Mouse (Mus musculus) embryo, embryonic 10 days (tissue): ENCODE measurements at regions not wholly inside any gene's neighbourhood (a gene's known extent, or its start where the extent isn't known, plus 50 kb on each side); places are given as distances from the start of the nearest gene placed in this dataset.
"Not testable (repeated sequence)": the region's sequence is repeated elsewhere in the genome, so short reads cannot be mapped to it uniquely, and the experiment has no call there.

Experiments used
- DNase-seq: peaks from one replicate; pipeline ENCODE4 v3.0.0-alpha.2; 2015; ENCODE audit warnings: low spot score

DNA sequence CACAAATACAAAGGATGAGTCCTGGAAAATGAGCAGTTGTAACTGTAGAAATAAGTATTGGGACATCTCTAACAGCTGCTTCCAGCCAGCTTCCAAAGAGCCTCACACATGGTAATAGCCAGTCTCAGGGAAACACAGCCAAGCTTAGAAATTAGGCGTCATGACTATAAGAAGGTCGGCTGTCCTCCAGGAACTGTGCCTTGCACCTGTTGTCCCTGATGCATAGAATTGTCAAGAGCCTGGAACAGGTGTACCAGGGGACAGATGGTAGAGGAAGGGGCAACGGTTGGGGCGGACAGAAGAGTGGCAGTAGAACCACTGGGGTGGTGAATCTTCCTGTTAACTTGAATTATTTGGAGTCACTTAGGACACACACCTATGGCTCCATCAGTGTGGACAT is 162.1 kb downstream of the Trib2 start:
- DNase-seq = no peak

- DNase-seq = peak; percentile 44
These were observed 163.4 kb downstream of the Trib2 start for GRCm38 (mm10) chr12:15653357-15653763.

- DNase-seq = no peak
These were observed 165.4 kb downstream of the Trib2 start for GRCm38 (mm10) chr12:15651293-15651692.

GRCm38 (mm10) chr12:15649906-15650305 is 166.8 kb downstream of the Trib2 start:
- DNase-seq = no peak

DNA sequence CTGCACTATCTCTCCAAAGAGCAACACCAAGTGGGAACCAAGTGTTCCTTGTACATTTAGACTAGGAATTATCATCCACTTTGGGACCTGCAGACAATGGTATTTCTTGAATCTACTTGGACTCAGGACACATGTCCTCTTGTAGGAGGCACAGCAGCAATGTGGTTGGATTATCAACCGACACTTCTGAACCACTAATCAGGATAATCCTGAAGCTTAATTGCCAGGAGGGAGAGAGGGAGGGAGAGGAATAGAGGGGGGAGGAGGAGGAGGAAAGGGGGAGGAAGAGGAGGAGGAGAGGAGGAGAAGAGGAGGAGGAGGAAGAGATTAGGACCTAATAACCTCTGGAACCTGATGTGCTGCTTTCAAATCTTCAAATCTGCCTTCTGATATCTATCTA is 167.5 kb downstream of the Trib2 start:
- DNase-seq = no peak

DNA sequence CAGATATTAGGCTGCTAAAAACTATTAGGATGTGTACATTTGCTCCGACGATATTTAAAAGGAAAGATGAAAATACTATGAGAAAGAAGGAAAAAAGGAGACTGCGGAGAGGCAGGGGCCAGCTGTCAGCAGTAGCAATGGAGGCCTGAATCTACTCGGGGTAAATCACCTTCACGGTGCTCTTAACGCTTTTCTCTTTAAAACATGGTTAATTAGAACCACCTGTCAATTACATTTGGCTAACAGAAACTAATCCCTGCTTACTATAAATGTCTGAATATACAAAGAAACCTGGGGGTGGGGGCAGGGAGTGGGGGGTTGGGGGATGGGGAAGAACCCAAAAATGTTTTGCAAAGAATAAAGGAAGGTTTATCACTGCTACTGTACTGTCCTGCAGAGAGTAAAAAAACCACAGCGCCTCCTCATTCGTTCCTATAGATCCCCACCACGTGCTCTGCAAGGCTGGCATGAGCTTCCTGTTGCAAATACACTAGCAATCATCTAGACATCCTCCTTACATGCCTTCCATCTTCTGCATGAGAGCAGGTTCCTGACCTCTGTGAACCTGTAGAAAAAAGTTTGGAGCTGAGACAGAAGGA is 172.5 kb downstream of the Trib2 start:
- DNase-seq = no peak

- no peak for DNase-seq
These were observed 173.1 kb downstream of the Trib2 start for GRCm38 (mm10) chr12:15643669-15644068.

- DNase-seq = no peak
These were observed 176.4 kb downstream of the Trib2 start for GRCm38 (mm10) chr12:15640320-15640719.

- DNase-seq = no peak
These were observed 186.8 kb downstream of the Trib2 start for GRCm38 (mm10) chr12:15629971-15630370.

DNA sequence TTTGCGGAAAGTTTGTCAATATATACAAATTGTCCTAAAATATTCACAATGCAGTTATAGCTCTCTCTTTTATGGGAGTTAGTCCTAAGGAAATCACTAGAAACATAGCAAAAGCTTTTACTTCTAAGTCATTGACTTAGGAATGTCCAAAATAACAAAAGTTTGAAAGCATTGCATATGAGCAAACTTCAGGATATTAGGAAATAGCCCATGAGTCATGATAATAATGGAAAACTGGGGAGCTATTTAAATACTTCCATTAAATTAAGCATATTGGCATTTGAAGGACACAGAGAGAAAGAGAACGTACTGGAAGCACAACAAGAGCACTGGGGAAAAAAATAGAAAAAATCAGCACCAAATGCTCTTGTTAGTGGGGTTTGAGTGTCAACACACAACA is 197.2 kb downstream of the Trib2 start:
- DNase-seq = no peak

DNA sequence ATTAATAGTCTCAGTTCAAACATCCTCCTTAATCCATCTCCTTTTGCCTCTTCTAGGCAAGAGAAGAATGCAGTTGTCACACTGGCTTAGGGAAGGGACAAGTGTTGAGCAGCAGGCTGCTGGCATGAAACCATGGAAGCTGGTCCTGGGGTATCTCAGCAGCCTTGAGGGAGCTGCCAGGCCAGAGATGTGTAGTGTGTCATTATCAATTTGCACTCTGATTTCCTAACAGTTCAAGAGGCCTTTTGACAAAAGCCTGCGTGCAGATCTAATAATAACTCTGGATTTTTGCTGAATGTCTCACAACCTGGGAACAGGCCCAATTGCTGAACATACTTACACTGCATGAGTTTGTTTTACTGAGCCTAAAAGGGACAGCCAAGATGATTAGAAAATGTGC is 199.4 kb downstream of the Trib2 start:
- no peak for DNase-seq

DNA sequence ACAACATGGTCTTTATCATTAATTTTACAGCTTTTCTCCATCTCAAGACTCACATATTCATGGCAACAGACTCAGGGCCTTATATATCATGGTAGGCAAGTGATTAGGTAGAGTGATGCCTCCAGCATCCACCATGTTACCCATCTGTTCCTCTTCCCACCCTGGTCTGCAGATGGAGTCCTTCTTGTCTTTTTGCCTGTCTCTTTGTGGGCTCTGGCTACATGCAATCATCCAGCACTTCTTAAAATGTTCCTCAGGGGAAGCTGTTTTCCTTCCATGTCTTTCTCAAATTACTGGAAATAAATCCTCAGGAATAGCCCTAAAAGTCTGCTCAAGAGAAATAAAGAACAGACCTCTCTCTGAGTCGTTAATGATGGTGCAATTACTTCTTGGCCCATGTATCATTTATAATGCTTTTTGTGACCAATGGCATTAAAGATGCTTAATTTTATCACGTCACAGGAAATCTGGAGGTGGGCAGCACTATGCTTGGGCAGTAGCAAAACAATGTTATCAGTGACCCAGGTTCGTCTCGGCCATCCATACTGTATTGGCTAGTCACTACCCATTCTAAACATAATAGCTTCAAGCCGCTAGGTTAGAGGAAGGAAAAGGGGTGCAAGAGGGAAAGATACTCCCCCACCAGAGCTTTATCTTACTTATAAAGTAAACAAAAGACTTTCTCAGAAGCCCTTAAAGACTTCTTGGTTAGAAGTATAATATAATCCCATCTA is 204.7 kb downstream of the Trib2 start:
- no peak for DNase-seq

GRCm38 (mm10) chr12:15607091-15607490 is 209.6 kb downstream of the Trib2 start:
- no peak for DNase-seq

GRCm38 (mm10) chr12:15606095-15606494 is 210.6 kb downstream of the Trib2 start:
- peak; percentile 18 for DNase-seq

- no peak for DNase-seq
These were observed 212.1 kb downstream of the Trib2 start for GRCm38 (mm10) chr12:15604630-15605029.

DNA sequence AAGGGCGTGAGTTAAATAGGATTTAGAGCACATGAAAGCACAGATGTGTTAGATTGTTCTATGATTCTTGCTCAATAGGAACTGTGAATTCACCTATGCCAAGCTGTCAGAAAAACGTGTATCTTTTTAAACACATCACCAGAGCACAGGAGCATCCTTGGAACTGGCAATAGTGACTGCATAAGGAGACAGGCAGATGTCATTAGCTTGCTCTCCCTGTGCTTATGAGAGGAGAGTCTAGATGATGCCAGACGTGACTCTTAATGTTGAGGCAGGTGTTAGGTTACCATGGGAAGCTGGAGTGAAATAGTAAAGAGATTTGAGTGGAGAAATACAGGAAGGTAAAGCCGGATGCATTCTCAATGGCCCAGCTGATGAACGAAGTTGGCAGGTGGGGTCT is 212.8 kb downstream of the Trib2 start:
- DNase-seq = no peak

DNA sequence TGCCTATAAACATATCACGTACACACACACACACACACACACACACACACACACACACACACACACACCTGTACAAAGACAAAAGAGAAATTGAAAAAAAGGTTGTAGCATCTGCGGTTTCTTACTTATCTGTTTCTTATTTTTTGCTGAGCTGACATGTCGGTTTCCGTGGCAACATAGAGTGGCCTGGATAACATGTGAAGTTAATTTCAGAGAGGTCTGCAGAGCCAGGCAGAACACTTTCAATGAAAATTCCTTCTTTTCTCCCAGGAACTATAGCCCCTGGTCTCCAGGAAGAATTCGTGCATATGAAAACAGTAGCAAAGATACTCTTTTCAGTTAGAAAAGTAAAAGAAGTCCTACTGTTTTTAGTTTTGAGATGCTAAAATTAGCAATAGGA is 213.4 kb downstream of the Trib2 start:
- peak; percentile 69 for DNase-seq

DNA sequence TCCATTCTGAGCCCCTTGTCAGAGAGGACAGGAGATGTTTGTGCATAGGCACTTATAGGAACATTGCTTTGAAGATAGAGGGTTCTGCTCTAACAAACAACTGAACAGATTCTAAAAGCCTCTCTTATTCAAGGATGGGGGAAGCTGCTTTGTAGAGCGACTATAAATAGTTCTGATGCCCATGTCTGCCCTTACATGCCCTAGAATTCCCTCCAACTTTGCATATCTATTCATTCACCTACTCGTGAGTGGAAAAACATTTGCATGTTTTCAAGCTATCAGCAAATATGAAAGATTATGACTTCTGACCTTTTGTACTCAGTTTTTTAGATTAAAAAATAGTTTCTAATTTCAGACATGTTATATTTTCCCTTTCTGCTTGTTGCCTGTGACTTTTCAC is 222.0 kb downstream of the Trib2 start:
- DNase-seq = no peak

DNA sequence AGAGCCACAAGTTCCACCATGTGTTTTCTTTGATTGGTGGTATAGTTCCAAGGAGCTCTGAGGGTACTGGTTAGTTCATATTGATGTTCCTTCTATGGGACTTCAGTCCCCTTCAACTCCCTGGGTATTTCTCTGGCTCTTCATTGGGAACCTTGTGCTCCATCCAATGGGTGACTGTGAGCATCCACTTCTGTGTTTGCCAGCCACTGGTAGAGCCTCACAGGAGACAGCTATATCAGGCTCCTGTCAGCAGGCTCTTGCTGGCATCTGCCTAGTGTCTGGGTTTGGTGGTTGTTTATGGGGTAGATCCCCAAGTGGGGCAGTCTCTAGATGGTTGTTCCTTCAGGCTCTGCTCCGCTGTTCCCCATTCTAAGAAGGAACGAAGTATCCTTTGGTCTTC is 228.9 kb downstream of the Trib2 start:
- not testable (repeated sequence) for DNase-seq

- DNase-seq = no peak
These were observed 229.8 kb downstream of the Trib2 start for GRCm38 (mm10) chr12:15586706-15587442.

DNA sequence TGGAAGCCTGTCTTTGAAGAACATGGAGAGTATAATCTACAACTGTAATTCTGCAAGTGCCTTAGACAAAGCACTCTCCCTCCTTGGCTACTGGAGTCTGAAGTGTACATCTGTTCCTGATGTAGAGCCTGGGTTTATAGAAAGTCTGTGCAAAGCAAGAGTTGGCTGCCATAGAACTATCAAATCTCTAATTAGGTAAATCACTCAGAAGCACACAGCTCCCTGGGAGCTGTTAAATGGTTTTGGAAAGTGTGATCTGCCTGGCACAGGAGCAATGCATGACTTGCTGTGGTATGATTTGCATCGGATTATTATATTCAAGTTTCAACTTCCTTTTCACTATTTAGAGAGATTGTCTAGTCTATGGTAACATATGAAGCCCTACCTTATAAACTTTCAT is 230.9 kb downstream of the Trib2 start:
- DNase-seq = no peak

DNA sequence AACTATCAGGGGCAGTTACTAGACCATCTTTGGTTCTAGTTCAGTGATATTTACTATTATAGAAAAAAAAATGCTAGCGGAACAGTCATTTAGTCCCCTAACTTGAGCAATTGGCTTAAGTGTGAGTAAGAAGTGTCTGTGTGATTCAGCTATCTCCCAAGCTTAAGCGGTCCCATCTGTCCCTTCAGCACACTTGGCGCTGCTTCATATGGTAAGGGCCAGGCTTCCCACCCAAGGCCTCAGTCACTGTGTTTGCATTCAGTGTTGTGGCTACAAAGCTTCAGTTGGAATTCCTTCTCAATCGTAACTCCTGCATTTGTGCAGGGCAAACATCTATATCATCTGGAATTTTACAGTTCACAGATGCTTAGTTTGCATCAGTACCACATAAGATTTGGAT is 232.0 kb downstream of the Trib2 start:
- no peak for DNase-seq

- no peak for DNase-seq
These were observed 250.0 kb downstream of the Trib2 start for GRCm38 (mm10) chr12:15566785-15567109.
